Mouse (Mus musculus) natural killer cell, adult 2 months (primary cell): ENCODE results near the gene Alox12b.
A peak's percentile ranks its signal among the peaks of the same experiment; 100 is the strongest.

ENCODE experiments used
- DNase-seq, 2 experiments: peaks; one replicate each; pipeline ENCODE4 v3.0.0; 2022; ENCODE audit warnings: low spot score in 2 of 2

Gene Alox12b

DNA sequence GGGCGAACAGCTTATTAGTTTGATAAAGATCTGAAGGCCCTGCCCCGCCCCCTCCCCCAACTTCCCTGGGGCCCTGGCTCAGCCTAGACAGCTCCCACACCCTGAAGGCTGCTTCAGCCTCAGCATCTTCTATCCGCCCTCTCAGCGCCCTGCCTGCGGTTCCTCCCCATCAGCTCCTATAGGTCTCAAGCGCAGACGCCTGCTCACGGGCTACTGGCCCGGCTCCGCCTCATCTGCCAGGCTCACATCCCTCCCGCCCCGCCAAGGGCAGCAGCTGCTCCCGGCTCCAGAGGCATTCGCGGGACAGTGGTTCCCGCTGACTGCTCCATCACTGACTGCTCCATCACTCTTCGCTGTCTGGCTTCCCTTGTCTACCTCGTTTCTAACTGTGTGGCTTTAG is at the start of gene Alox12b:
Gene Alox12b (plus strand): TSS at position 190 of the 400 bp plus-strand sequence.
- no peak for DNase-seq

DNA sequence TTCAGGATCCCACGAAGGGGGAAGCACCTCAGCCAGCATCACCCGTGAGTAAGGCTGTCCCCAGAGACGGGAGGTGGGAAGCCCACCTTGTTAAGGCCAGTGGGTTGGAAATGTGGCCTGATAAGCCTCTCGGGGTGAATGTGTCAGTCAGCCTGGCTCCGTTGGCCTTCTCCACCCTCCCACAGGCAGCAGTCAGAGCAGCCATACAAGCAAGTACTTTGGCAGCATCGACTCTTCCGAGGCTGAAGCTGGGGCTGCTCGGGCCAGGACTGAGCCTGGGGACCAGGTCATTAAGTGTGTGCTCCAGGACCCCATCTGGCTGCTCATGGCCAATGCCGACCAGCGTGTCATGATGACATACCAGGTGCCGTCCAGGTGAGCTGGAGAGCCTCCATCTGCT is 49.1 kb upstream of the Alox12b start:
- no peak for DNase-seq

DNA sequence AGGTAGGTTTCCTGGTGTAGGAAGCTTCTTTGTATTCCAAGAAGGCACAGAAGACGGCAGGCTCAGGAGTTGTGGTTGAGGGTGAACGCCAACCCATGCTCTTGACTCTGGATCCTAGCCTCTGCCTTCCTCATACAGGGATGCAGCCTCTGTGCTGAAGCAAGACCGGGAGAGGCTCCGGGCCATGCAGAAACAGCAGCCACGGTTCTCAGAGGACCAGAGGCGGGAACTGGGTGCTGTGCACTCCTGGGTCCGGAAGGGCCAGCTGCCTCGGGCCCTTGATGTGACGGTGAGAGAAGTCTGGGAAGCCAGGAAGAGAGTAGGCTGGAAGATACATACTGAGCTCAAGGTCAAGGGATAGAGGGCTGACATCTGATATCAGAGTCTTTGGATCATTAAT is 48.6 kb upstream of the Alox12b start:
- no peak for DNase-seq

DNA sequence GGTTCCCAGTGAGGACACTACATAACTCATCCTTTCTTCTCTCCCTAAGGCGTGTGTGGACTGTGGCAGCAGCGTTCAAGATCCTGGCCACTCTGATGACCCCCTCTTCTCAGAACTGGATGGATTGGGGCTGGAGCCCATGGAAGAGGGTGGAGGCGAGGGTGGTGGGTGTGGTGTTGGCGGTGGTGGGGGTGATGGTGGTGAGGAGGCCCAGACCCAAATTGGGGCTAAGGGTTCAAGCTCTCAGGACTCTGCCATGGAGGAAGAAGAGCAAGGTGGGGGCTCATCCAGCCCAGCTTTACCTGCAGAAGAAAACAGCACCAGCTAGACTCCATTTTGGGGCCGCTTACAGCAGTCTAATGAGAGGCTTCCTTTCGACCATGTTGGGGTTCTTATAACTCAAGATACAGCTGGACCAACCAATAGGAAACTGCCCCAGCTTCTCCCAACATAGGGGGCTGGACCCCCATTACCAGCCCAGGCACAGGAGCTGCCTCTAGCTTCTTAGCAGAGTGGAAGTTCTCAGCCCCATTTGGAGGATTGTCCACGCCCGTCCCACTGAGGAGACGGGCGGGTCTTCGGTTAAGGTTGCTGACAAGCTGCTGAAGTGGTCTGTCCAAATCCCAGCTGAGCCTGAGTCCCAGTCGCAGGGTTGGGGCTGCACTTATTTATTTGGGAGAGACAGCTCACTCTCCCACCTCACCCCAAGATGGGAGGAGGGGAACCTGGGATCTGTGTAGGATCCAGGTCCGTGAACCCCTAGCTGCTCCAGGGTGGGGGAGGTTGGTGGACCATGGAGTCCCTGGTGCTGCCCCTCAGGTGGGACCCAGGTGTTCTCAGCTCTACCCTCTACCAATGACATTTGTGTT is 47.5 kb upstream of the Alox12b start:
- DNase-seq = no peak

DNA sequence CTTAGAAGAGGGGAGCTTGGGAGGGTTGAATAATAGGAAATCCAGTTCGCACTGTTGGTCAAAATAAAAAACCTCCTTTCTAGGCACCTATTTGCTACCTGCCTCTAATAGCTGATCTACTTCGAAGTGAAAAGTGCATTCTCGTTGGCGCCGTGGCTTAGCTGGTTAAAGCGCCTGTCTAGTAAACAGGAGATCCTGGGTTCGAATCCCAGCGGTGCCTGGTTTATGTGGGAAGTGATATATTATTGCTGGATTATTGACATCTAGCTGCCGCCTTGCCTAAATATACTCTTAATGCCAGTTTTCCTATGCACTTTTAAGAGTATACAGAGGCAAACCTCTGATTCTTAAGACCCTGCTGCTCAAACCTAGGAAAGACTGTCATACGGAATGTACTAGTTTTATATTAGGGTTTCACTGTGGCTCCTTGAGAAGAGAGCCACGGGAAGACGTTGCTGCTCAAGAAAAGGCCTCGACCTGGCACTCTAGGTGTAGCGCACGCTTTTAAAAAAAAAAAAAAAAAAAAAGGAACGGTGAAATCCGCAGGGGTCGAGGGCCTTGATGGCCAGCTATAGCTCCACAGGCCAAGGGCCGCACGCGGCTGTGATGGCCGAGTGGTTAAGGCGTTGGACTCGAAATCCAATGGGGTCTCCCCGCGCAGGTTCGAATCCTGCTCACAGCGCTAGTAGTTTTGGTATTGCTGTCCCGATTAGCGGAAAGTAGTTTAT is 46.3 kb upstream of the Alox12b start:
- peak; percentile 92 for DNase-seq

DNA sequence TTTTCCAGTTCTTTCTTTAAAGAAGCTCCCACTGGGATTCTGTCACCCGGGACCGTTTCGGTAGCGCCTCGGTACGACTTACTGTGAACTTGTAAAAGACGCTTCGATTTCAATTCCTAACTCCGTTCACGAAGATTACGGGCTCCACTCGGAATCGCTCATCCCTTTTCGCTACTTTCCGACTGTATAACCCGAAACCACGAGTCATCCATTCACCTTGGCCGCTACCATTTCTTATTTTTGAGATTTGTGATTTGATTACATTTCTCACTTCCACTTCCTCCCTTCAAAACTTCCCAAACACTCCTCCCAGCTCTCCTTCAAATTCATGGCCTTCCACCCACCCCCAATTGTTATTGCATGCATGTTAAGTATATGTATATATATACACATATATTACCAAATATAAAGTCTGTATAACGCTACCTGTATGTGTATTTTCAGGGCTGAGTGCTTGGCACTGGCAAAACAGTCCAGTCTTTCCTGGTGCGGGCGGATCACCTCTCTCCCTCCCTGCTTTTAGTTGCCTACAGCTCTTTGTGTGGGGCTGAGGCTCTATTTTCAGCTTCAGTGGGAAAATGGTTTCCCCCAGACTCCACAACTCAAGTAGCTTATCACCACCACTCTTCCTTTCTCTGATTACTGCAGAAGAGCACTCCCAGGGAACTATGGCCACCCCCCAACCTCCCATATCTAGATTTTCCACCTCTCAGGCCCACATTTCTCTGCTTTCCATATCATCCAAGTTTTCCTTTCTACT is 45.6 kb upstream of the Alox12b start:
- DNase-seq = no peak

DNA sequence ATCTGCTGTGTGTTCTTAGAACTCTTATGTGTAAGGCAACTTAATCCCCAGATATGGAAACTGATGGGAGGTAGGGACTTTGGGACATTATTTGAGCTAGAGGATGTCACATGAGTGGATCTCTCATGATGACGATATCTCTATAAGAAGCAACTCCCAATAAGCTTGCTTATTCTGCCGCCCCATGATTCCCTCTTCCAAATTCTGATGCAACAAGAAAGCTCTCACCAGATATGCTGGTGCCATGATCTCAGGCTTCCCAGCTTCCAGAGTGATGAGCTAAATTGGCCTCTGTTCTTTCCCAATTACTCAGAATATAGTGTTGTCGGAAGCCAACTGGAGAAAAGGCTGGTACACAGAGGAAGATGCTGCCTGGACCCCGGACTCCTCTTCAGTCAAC is 44.9 kb upstream of the Alox12b start:
- no peak for DNase-seq

DNA sequence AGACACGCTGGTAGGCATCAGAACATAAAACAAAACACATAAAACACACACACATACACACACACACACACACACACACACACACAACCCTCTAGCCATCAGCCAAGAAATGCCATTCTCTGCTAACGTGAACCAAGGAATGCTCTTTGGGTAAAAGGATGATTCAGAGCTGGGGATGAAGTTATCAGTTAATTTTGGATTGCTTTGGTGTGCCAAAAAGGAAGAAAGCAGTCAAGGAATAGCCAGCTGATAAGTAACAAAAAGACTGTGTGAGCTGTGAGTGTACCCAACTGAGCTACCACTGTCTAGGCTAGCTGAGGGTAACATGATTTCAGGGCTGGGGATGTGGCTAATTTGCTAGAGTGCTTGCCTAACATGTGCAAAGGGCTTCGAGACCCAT is 42.8 kb upstream of the Alox12b start:
- DNase-seq = no peak

DNA sequence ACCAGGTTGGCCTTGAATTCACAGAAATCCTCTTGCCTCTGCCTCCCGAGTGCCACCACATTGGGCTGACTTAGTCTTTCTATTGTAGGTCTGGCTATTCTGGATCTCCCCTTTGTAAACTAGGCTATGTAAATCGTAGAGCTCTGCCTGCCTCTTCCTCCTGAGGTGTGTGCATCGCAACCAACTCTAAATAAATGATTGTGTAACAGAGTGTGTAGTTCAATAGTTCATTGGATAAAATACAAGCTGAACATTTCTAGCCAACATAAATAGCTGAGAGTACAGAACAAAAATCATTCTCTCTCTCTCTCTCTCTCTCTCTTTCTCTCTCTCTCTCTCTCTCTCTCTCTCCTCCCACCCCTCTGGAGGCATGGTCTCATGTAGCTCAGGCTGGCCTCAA is 42.2 kb upstream of the Alox12b start:
- DNase-seq = no peak

DNA sequence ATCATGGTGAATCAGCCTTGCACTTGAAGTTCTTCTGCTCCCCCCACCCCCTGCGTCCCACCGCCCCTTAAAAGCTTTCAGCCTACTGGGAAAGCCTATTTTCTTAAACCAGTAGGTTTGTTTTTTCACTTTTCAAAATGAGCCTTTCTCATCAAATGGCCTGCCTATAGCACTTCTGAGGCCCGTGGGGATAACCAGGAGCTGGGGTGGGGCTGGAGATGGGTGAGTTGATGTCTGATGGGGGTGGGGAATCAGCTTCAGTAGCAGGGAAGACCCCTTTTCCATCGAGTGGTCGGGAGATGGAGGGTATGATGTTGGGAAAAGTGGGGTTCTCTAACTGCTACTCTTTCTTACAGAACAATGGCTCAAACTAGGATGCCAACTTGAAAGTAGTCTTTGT is 39.9 kb upstream of the Alox12b start:
- DNase-seq = no peak

DNA sequence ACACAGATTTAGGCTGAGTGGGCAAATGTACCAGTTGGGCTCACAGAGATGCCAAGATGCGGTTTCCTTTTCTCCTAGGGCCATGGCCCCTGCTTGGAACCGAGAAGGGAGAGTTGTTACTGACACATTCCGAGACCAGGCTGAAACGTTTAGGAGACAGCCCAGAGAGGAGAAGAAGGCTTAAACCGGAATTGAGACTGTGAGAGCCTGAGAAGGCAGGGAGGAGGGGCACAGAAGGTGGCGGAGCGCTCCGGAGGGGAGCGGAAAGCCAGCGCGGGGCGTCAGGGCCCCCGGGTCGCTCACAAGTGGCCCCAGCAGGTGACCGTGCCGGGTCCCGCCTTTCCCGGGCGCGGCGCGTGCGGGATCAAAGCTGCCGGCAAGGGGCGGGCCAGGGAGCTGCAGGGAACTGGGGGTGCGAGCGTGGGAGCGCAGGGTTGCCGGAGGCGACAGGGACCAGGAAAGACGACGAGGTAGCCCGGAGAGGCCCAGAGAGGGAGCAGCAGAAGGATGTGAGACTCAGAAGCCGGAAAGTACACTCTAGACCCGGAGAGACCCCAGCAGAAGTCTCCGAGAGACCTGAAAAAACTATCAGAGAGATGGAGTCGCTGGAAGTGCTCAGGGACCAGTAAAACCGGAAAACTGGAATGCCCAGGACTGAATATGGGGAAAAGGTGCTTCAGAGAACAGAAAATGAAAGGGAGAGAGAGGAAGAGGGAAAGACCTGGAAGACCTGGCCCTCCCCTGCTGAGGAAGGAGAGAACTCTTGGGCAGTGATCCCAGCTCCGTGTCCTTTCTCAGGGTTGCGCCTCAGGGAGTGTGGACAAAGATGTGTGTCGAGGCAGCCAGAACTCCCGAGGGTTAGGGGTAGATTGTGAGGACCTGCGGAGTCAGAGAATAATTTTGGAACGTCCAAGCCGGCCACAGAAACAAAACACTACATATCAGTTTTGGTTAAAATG is 38.8 kb upstream of the Alox12b start:
- DNase-seq = peak; percentile 57 to 60

DNA sequence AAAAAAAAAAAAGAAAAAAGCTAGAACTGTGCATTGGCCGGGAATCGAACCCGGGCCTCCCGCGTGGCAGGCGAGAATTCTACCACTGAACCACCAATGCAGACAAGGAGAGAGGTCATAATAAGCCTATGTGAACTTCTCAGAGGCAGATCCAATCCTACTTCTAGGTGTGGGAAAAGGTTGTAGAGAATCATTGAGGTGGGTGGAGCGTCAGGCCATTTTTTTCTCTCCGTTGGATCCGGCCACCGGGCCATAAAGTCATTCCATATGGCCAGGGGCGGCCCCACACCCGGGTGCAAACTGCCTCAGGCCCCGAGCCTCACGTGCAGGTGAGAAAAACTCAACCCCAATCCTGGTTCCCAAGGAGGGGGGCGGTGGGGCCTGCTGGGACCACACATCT is 38.0 kb upstream of the Alox12b start:
- DNase-seq = peak; percentile 88 to 90

DNA sequence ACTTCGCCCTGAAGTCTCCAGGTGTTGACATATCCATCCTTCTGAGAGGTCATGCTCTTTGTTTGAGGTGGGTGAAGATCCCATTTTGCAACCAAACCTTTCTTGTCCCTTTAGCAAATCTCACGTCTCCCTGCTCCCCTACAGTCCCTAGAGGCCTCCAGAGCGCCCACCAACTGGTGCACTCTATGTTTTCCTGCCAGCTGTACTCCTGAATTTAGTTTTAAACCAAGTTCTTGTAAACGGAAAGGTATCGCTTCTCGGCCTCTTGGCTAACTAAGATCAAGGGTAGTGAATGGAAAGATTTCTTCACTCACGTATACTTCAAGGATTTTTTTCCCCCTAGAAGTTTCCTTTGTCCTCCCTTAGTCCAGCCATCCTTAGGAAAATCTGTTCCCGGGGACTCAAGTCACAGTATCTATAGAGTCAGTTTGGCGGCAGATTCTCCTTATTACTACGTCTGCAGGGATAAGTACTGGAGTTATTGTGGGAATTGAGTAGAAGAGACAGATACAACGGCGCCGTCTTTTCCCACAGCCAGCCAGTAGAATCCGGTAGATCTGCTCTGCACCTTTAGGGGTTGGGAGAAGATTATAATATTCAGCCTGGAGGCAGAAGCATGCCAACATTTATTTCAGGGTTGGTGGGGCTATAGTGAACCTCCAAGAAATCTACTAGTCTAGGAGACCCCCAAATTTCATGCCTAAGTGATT is 37.2 kb upstream of the Alox12b start:
- no peak for DNase-seq

DNA sequence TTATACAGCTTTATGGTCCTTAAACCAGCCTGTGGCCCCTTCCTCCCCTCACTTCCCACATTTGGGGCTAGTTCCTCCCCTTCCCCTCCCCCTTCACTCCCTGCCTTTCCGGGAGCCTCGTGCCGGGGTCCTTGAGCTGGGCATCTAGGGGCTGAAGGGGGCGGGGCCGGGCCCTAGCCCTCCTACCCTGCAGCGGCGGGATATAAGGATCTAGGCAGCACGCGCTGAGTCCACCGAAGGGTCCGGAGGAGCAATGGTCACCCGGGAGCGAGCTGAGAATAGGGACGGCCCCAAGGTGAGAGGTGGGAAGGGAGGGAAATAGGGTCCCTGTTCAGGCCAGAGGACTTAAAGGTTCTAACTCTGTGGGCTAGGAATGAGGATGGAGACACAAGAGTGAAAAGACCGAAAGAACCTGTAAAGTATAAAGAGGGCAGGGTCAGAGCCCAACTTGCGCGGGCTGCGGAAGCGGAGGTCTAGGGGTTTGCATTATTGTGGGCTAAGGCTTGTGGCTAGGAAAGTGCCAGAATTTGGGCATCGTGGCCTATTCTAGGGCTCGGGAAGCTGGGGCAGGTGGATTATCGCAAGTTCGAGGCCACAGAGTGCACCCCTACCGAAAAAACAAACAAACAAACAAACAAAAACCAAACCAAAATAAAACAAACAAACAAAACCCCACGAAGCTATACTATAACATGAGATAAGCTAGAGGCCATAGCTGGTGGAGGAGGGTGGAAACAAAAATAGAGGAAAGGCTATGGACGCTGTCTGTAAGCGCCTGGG is 36.4 kb upstream of the Alox12b start, which contains the start of gene Hes7:
Gene Hes7 (plus strand): TSS at position 184 of the 780 bp plus-strand sequence.
- DNase-seq = no peak

DNA sequence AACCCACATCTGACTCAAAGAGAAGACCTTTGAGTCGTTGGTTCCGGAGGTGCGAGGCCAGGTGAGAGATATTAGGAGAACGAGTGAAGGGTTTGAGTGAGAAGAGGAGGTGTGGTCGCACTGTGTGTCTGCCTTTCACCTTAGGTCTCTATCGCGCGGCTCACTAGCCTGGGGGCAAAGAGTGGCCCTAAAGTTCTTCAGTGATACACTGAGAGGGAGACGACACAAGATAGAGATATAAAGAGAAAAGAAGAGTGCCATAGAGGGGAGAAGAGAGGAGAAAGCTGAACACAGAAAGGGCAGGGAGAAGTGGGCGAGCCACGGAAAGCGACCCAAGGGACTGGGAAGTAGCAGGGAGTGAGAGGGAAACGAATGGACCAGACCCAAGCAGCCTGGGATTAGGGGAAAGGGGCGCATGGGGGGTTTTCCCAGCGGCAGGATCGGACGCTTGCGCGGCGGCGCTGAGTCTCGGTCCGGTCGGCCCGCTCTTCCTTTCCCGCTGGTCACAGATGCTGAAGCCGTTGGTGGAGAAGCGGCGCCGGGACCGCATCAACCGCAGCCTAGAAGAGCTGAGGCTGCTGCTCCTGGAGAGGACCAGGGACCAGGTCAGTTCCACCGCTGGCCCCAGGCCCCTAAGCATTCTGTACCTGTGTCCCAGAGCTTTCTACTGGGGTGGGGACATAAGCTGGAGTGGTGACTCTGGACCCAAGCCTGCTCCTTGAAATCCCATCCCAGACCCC is 35.6 kb upstream of the Alox12b start:
- no peak for DNase-seq

DNA sequence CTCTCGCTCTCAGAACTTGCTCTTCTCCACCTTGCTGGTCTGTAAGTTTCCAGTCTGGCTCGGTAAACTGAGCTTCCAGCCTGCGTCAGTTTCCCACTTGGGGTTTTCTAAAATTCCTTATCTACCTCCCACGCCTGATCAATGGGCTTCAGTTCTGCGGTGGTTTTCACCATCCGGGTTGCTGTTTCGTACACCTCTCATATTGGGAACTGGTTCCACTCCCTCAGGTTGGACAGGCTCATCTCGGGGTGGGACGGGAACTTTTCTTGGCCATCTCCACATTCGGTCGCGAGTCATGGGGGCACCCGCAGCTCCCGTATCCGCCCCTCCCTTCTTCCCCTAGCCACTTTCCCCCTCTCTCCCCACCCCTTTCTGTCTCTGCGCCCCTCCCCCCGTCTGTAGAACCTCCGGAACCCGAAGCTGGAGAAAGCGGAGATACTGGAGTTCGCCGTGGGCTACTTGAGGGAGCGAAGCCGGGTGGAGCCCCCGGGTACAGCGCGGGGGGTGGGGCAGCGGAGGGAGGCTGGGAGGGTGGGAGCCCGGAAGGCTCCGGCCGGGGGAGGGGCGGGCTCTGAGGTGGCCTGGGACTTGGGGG is 35.0 kb upstream of the Alox12b start:
- DNase-seq = no peak

DNA sequence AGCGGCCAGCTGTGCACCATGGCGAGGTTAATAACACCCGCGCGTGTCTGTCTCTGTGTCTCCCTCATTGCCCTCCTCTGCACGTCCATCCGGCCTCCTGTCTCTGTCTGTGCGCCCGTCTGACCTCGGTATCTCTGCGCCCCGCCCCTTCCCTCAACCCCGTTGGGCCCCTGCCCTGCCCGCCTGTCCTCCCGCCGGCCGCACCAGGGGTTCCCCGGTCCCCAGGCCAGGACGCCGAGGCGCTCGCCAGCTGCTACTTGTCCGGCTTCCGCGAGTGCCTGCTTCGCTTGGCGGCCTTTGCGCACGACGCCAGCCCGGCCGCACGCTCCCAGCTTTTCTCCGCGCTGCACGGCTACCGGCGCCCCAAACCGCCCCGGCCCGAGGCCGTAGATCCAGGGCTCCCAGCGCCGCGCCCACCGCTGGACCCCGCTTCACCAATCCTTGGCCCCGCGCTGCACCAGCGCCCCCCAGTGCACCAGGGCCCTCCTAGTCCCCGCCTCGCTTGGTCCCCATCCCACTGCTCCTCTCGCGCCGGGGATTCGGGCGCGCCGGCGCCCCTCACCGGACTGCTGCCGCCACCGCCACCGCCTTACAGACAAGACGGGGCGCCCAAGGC is 34.3 kb upstream of the Alox12b start, which contains the start of gene 9130213A22Rik:
Gene 9130213A22Rik (minus strand): TSS at position 254 of the 616 bp plus-strand sequence.
- peak; percentile 85 to 91 for DNase-seq
